Mouse (Mus musculus): ENCODE measurements around the gene Shroom4. TPM values are rescaled to one million over a fixed set of nuclear protein-coding genes. Genes with fewer than 3 reads are reported as not detected.

Shroom4 gene
- total and polyA plus RNA-seq, 3 experiments = 0.05 TPM; not detected in 2

- Histone ChIP-seq H3K9me3 (replicated peaks) (0 out of 2 replicates have a peak, but pooled peaks cover 2% of the 10 kb centered on the region), H3K36me3 (replicated peaks) (no peaks in the 10 kb centered on the region), H3K4me3 (ENCODE audit: low read depth, low read length) (no peak overlapping the region), H3K27me3 (ENCODE audit: insufficient read depth, low read length) (no peaks in the 10 kb centered on the region), H3K4me1 (ENCODE audit: insufficient read depth, low read depth, low read length) (no peaks in the 10 kb centered on the region)
- TF ChIP-seq TAL1 (conservative IDR thresholded peaks at IDR 0.05; ENCODE audit: low read depth, low read length) = no peak
- no peak for TF ChIP-seq CTCF (IDR thresholded peaks at IDR 0.05; ENCODE audit: low read depth, low read length)
- no peak for TF ChIP-seq GATA1 (IDR thresholded peaks at IDR 0.05; ENCODE audit: borderline replicate concordance, low read length)
- TF ChIP-seq POLR2AphosphoS5 (IDR thresholded peaks at IDR 0.05; ENCODE audit: insufficient replicate concordance, low read depth, low read length) = no peak
- no peak for TF ChIP-seq GATA2 (IDR thresholded peaks at IDR 0.05; ENCODE audit: borderline replicate concordance, low read depth, low read length)
- ATAC-seq (ENCODE audit: extremely low read depth, insufficient number of reproducible peaks, low FRiP score, poor library complexity, severe bottlenecking) = no peak
- DNase-seq (ENCODE audit: low spot score) = no peak
Measured at GRCm38 (mm10) chrX:6399193-6399592, 461 bp upstream of the Shroom4 start.

- H3K27me3 ChIP-seq (ENCODE audit: insufficient read depth, low read length) = no peaks in the 10 kb centered on the region
- no peak for DNase-seq (ENCODE audit: low spot score)
- TF ChIP-seq CTCF (IDR thresholded peaks at IDR 0.05; ENCODE audit: low read depth, low read length) (no peak), POLR2AphosphoS5 (IDR thresholded peaks at IDR 0.05; ENCODE audit: insufficient replicate concordance, low read depth, low read length) (no peak), GATA2 (IDR thresholded peaks at IDR 0.05; ENCODE audit: borderline replicate concordance, low read depth, low read length) (no peak), TAL1 (conservative IDR thresholded peaks at IDR 0.05; ENCODE audit: low read depth, low read length) (no peak), GATA1 (IDR thresholded peaks at IDR 0.05; ENCODE audit: borderline replicate concordance, low read length) (no peak)
- ATAC-seq (ENCODE audit: extremely low read depth, insufficient number of reproducible peaks, low FRiP score, poor library complexity, severe bottlenecking) = no peak
- H3K9me3 ChIP-seq (replicated peaks) = 0 out of 2 replicates have a peak, but pooled peaks cover 2% of the 10 kb centered on the region
- H3K4me3 ChIP-seq (ENCODE audit: low read depth, low read length) = no peak overlapping the region
- no peaks in the 10 kb centered on the region for H3K36me3 ChIP-seq (replicated peaks)
- H3K4me1 ChIP-seq (ENCODE audit: insufficient read depth, low read depth, low read length) = no peaks in the 10 kb centered on the region
Measured at GRCm38 (mm10) chrX:6400398-6401020, 855 bp downstream of the Shroom4 start.

GRCm38 (mm10) chrX:6402921-6403320, 3.3 kb downstream of the Shroom4 start:
- ATAC-seq (ENCODE audit: extremely low read depth, insufficient number of reproducible peaks, low FRiP score, poor library complexity, severe bottlenecking) (no peak), DNase-seq (ENCODE audit: low spot score) (no peak)
- H3K27me3 ChIP-seq (ENCODE audit: insufficient read depth, low read length) = no peaks in the 10 kb centered on the region
- no peak for TF ChIP-seq GATA1 (IDR thresholded peaks at IDR 0.05; ENCODE audit: borderline replicate concordance, low read length)
- no peak for TF ChIP-seq GATA2 (IDR thresholded peaks at IDR 0.05; ENCODE audit: borderline replicate concordance, low read depth, low read length)
- no peak for TF ChIP-seq TAL1 (conservative IDR thresholded peaks at IDR 0.05; ENCODE audit: low read depth, low read length)
- TF ChIP-seq CTCF (IDR thresholded peaks at IDR 0.05; ENCODE audit: low read depth, low read length) = no peak
- TF ChIP-seq POLR2AphosphoS5 (IDR thresholded peaks at IDR 0.05; ENCODE audit: insufficient replicate concordance, low read depth, low read length) = no peak
- no peaks in the 10 kb centered on the region for H3K36me3 ChIP-seq (replicated peaks)
- no peaks in the 10 kb centered on the region for H3K4me1 ChIP-seq (ENCODE audit: insufficient read depth, low read depth, low read length)
- H3K9me3 ChIP-seq (replicated peaks) = 0 out of 2 replicates have a peak, but pooled peaks cover 2% of the 10 kb centered on the region
- H3K4me3 ChIP-seq (ENCODE audit: low read depth, low read length) = no peak overlapping the region

GRCm38 (mm10) chrX:6409114-6409513, 9.5 kb downstream of the Shroom4 start:
- ATAC-seq (ENCODE audit: extremely low read depth, insufficient number of reproducible peaks, low FRiP score, poor library complexity, severe bottlenecking) = no peak
- TF ChIP-seq GATA2 (IDR thresholded peaks at IDR 0.05; ENCODE audit: borderline replicate concordance, low read depth, low read length) (no peak), CTCF (IDR thresholded peaks at IDR 0.05; ENCODE audit: low read depth, low read length) (no peak), GATA1 (IDR thresholded peaks at IDR 0.05; ENCODE audit: borderline replicate concordance, low read length) (no peak), POLR2AphosphoS5 (IDR thresholded peaks at IDR 0.05; ENCODE audit: insufficient replicate concordance, low read depth, low read length) (no peak)

GRCm38 (mm10) chrX:6415412-6415811, 15.8 kb downstream of the Shroom4 start:
- Histone ChIP-seq H3K36me3 (replicated peaks) (no peaks in the 10 kb centered on the region), H3K27me3 (ENCODE audit: insufficient read depth, low read length) (no peaks in the 10 kb centered on the region), H3K4me3 (ENCODE audit: low read depth, low read length) (no peak overlapping the region), H3K9me3 (replicated peaks) (no peaks in the 10 kb centered on the region), H3K4me1 (ENCODE audit: insufficient read depth, low read depth, low read length) (no peaks in the 10 kb centered on the region)
- TF ChIP-seq CTCF (IDR thresholded peaks at IDR 0.05; ENCODE audit: low read depth, low read length) (no peak), GATA1 (IDR thresholded peaks at IDR 0.05; ENCODE audit: borderline replicate concordance, low read length) (no peak), POLR2AphosphoS5 (IDR thresholded peaks at IDR 0.05; ENCODE audit: insufficient replicate concordance, low read depth, low read length) (no peak), TAL1 (conservative IDR thresholded peaks at IDR 0.05; ENCODE audit: low read depth, low read length) (no peak), GATA2 (IDR thresholded peaks at IDR 0.05; ENCODE audit: borderline replicate concordance, low read depth, low read length) (no peak)
- ATAC-seq (ENCODE audit: extremely low read depth, insufficient number of reproducible peaks, low FRiP score, poor library complexity, severe bottlenecking) (no peak), DNase-seq (ENCODE audit: low spot score) (no peak)

More at GRCm38 (mm10) chrX:6409114-6409513, 9.5 kb downstream of the Shroom4 start:
- H3K27me3 ChIP-seq (ENCODE audit: insufficient read depth, low read length) = no peaks in the 10 kb centered on the region
- H3K4me1 ChIP-seq (ENCODE audit: insufficient read depth, low read depth, low read length) = no peaks in the 10 kb centered on the region
- H3K9me3 ChIP-seq (replicated peaks) = no peaks in the 10 kb centered on the region
- no peaks in the 10 kb centered on the region for H3K36me3 ChIP-seq (replicated peaks)
- no peak for DNase-seq (ENCODE audit: low spot score)
- no peak overlapping the region for H3K4me3 ChIP-seq (ENCODE audit: low read depth, low read length)

GRCm38 (mm10) chrX:6415936-6416335, 16.3 kb downstream of the Shroom4 start:
- Histone ChIP-seq H3K9me3 (replicated peaks) (no peaks in the 10 kb centered on the region), H3K27me3 (ENCODE audit: insufficient read depth, low read length) (no peaks in the 10 kb centered on the region), H3K4me3 (ENCODE audit: low read depth, low read length) (no peak overlapping the region), H3K36me3 (replicated peaks) (no peaks in the 10 kb centered on the region), H3K4me1 (ENCODE audit: insufficient read depth, low read depth, low read length) (no peaks in the 10 kb centered on the region)
- no peak for TF ChIP-seq GATA1 (IDR thresholded peaks at IDR 0.05; ENCODE audit: borderline replicate concordance, low read length)
- no peak for DNase-seq (ENCODE audit: low spot score)
- no peak for ATAC-seq (ENCODE audit: extremely low read depth, insufficient number of reproducible peaks, low FRiP score, poor library complexity, severe bottlenecking)

Measured in G1E (cell line).